Mouse (Mus musculus) MEL (cell line): ENCODE data around the gene Mtmr4. TPM values are rescaled to one million over a fixed set of nuclear protein-coding genes. Genes with fewer than 3 reads are reported as not detected.

Source experiments
- DNase-seq: peaks from one replicate; pipeline ENCODE4 v3.0.0; 2011; ENCODE audit warnings: low read depth, low spot score
- H3K27ac ChIP-seq: 2 replicates; pipeline ENCODE4 v1.5.1; 2012; ENCODE audit warnings: low read depth, mild to moderate bottlenecking, control low read depth, low read length, moderate library complexity; ENCODE audit not compliant: control insufficient read depth
- H3K27me3 ChIP-seq, 2 experiments: fragments of 150-350 bp in 1 of 2; sonication (generic) in 1 of 2; 2 replicates each; pipeline ENCODE4 v1.6.1; 2012; ENCODE audit warnings: low read length in 2 of 2, mild to moderate bottlenecking in 2 of 2, improper control_type of control experiment in 1 of 2, moderate library complexity in 1 of 2; ENCODE audit not compliant: insufficient read depth in 2 of 2, control insufficient read depth in 1 of 2
- H3K36me3 ChIP-seq, 2 experiments: 2 replicates each; pipeline ENCODE4 v1.6.1; 2012 to 2014; ENCODE audit warnings: low read length in 2 of 2, improper control_type of control experiment in 1 of 2, inconsistent platforms in 1 of 2, mild to moderate bottlenecking in 1 of 2; ENCODE audit not compliant: insufficient read depth in 2 of 2, control insufficient read depth in 1 of 2
- H3K4me1 ChIP-seq, 2 experiments: fragments of 150-350 bp in 1 of 2; sonication (generic) in 1 of 2; 2 replicates each; pipeline ENCODE4 v1.6.1; 2012; ENCODE audit warnings: low read length in 2 of 2, improper control_type of control experiment in 1 of 2, mild to moderate bottlenecking in 1 of 2; ENCODE audit not compliant: insufficient read depth in 2 of 2, control insufficient read depth in 1 of 2
- H3K4me3 ChIP-seq, 2 experiments: fragments of 150-350 bp in 1 of 2; sonication (generic) in 1 of 2; 2 replicates each; pipeline ENCODE4 v1.5.1; 2012; ENCODE audit warnings: low read depth in 2 of 2, low read length in 2 of 2, mild to moderate bottlenecking in 2 of 2, moderate library complexity in 2 of 2, control low read depth in 1 of 2, improper control_type of control experiment in 1 of 2; ENCODE audit not compliant: control insufficient read depth in 1 of 2, insufficient read depth in 1 of 2
- H3K79me2 ChIP-seq: 2 replicates; pipeline ENCODE4 v1.6.1; 2012; ENCODE audit warnings: mild to moderate bottlenecking, low read length, moderate library complexity; ENCODE audit not compliant: control insufficient read depth, poor library complexity, insufficient read depth
- H3K9ac ChIP-seq: 2 replicates; pipeline ENCODE4 v1.6.1; 2012; ENCODE audit warnings: low read depth, mild to moderate bottlenecking, control low read depth, low read length, moderate library complexity; ENCODE audit not compliant: control insufficient read depth, poor library complexity, severe bottlenecking
- H3K9me3 ChIP-seq: fragments of 150-350 bp; sonication (generic); replicated peaks from 2 replicates; pipeline ENCODE4 v1.6.1; 2012; ENCODE audit warnings: mild to moderate bottlenecking, low read length, improper control_type of control experiment, moderate library complexity; ENCODE audit not compliant: insufficient read depth
- CHD1 ChIP-seq: IDR thresholded peaks from 2 replicates; pipeline ENCODE4 v1.6.1; 2012; ENCODE audit warnings: low read depth, mild to moderate bottlenecking, inconsistent platforms, low read length, improper control_type of control experiment
- CHD2 ChIP-seq: IDR thresholded peaks from 2 replicates; pipeline ENCODE4 v1.6.1; 2011; ENCODE audit warnings: low read length, improper control_type of control experiment
- CTCF ChIP-seq, 3 experiments: IDR thresholded peaks in 2 of 3; conservative IDR thresholded peaks in 1 of 3; 2 replicates each; pipeline ENCODE4 v1.5.1; 2011 to 2012; ENCODE audit warnings: low read length in 3 of 3, low read depth in 2 of 3, mild to moderate bottlenecking in 2 of 3, improper control_type of control experiment in 1 of 3, inconsistent platforms in 1 of 3, mixed read lengths in 1 of 3, moderate library complexity in 1 of 3; ENCODE audit not compliant: control insufficient read depth in 1 of 3, insufficient read depth in 1 of 3, poor library complexity in 1 of 3, severe bottlenecking in 1 of 3
- ELF1 ChIP-seq: IDR thresholded peaks from 2 replicates; pipeline ENCODE4 v1.6.1; 2014; ENCODE audit warnings: low read depth, mild to moderate bottlenecking, inconsistent platforms, low read length, improper control_type of control experiment, moderate library complexity
- MAX ChIP-seq: IDR thresholded peaks from 2 replicates; pipeline ENCODE4 v1.6.1; 2011; ENCODE audit warnings: low read length, improper control_type of control experiment
- NELFE ChIP-seq: IDR thresholded peaks from 2 replicates; pipeline ENCODE4 v1.6.1; 2011; ENCODE audit warnings: low read depth, low read length, improper control_type of control experiment
- NRF1 ChIP-seq: IDR thresholded peaks from 2 replicates; pipeline ENCODE4 v1.6.1; 2014; ENCODE audit warnings: low read depth, mild to moderate bottlenecking, inconsistent platforms, low read length, improper control_type of control experiment, moderate library complexity; ENCODE audit not compliant: poor library complexity, insufficient read depth, severe bottlenecking
- POLR2AphosphoS2 ChIP-seq: IDR thresholded peaks from 2 replicates; pipeline ENCODE4 v1.6.1; 2011; ENCODE audit warnings: low read length, improper control_type of control experiment
- RCOR1 ChIP-seq: IDR thresholded peaks from 2 replicates; pipeline ENCODE4 v1.6.1; 2012; ENCODE audit warnings: low read depth, mild to moderate bottlenecking, inconsistent platforms, low read length, improper control_type of control experiment
- TAL1 ChIP-seq: IDR thresholded peaks from 2 replicates; pipeline ENCODE4 v1.6.1; 2012; ENCODE audit warnings: mild to moderate bottlenecking, inconsistent platforms, low read length, moderate library complexity, mixed read lengths
- UBTF ChIP-seq: IDR thresholded peaks from 2 replicates; pipeline ENCODE4 v1.6.1; 2012; ENCODE audit warnings: low read depth, mild to moderate bottlenecking, inconsistent platforms, low read length, improper control_type of control experiment, moderate library complexity, borderline replicate concordance; ENCODE audit not compliant: insufficient read depth
- USF2 ChIP-seq, 2 experiments: IDR thresholded peaks; 2 replicates each; pipeline ENCODE4 v1.6.1; 2011 to 2012; ENCODE audit warnings: improper control_type of control experiment in 2 of 2, low read length in 2 of 2, borderline replicate concordance in 1 of 2, inconsistent platforms in 1 of 2, low read depth in 1 of 2, mild to moderate bottlenecking in 1 of 2; ENCODE audit not compliant: insufficient read depth in 1 of 2
- ZC3H11A ChIP-seq: IDR thresholded peaks from 2 replicates; pipeline ENCODE4 v1.6.1; 2012; ENCODE audit warnings: low read depth, mild to moderate bottlenecking, inconsistent platforms, low read length, improper control_type of control experiment
- ZKSCAN1 ChIP-seq: IDR thresholded peaks from 2 replicates; pipeline ENCODE4 v1.6.1; 2012; ENCODE audit warnings: low read depth, mild to moderate bottlenecking, inconsistent platforms, low read length, improper control_type of control experiment, moderate library complexity
- polyA plus RNA-seq, 2 experiments: library from polyadenylated mRNA; stranded (reverse) in 1 of 2; unstranded in 1 of 2; fragments of >175 nt in 1 of 2; fragments of >200 nt in 1 of 2; gene quantifications; 2 replicates each; pipeline versions ENCODE4 v1.2.1 to v1.2.4; 2012; ENCODE audit warnings: low replicate concordance in 2 of 2, low read depth in 1 of 2; ENCODE audit not compliant: insufficient read length in 2 of 2, insufficient read depth in 1 of 2, missing spikeins in 1 of 2
- total RNA-seq: library from RNA; depleted of rRNA; stranded (reverse); fragments of 300-350 nt; gene quantifications from 2 replicates; pipeline ENCODE4 v1.2.3, GENCODE M21; 2012

The Mtmr4 gene
- total and polyA plus RNA-seq, 3 experiments, result 25.9 to 32.4 TPM; not detected in 1

DNA sequence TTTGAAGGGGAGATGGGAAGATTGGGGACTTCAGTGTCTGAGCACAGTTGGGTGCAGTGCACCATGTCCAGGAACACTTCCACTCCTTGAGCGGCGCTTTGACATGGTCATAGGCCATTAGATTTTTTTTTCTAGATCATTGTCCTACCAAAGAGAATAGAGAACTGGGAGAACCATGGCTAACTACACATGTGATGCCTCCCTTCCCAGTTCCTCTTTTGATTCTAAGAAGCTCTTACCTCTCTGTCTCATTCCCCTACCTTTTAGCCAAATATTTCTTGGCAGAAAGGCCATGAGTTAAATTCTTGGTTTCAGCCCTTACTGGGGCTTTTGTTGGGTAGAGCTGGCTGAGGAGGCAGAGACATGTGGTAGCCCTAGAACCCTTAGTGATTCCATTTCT is 11.6 kb downstream of the Mtmr4 start:
- no peak for DNase-seq
- H3K4me1 ChIP-seq, result no peaks in the 10 kb centered on the region
- no peaks in the 10 kb centered on the region for H3K9me3 ChIP-seq
- H3K79me2 ChIP-seq, result no peaks in the 10 kb centered on the region
- H3K4me3 ChIP-seq, result no peak overlapping the region
- H3K27me3 ChIP-seq, result no peaks in the 10 kb centered on the region
- no peak for TF ChIP-seq CHD2
- TF ChIP-seq USF2 (IDR thresholded peaks at IDR 0.05; ENCODE audit: borderline replicate concordance in 1 of 2, insufficient read depth in 1 of 2, low read depth in 1 of 2, low read length in 2 of 2), result no peak
- no peak for TF ChIP-seq CTCF (IDR thresholded peaks at IDR 0.05 in 2 of 3, conservative IDR thresholded peaks at IDR 0.05 in 1 of 3; ENCODE audit: control insufficient read depth in 1 of 3, insufficient read depth in 1 of 3, low read depth in 2 of 3, low read length in 3 of 3, poor library complexity in 1 of 3, severe bottlenecking in 1 of 3)
- TF ChIP-seq, all 39 proteins: peak for 0
- Histone ChIP-seq H3K9ac (no peak overlapping the region), H3K36me3 (peaks cover 0 to 21% of the 10 kb centered on the region in 2 experiments; a peak in 2 of 4 replicates), H3K27ac (no peak overlapping the region)

DNA sequence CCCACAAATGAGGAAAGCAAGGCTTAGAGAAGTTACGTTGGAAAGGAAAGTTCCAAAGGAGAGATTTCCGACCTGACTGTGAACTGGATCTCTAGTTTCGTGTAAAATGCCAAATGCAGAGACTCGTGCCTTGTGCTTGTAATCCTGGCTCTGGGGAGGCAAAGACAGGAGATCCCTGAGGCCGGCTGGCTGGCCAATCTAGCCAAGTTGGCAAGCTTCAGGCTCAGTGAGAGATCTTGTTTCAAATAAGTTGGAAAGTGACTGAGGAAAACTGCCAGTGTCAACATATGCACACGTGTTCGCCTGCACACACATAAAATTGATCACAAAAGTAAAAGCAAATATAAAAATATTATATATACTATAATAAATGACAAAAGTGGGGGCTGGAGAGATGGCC is 17.3 kb downstream of the Mtmr4 start:
- DNase-seq, result no peak
- Histone ChIP-seq H3K4me1 (no peaks in the 10 kb centered on the region), H3K27me3 (no peaks in the 10 kb centered on the region), H3K36me3 (peaks cover 0 to 26% of the 10 kb centered on the region in 2 experiments; a peak in 2 of 4 replicates), H3K9me3 (no peaks in the 10 kb centered on the region), H3K9ac (no peak overlapping the region), H3K79me2 (no peaks in the 10 kb centered on the region), H3K4me3 (no peak overlapping the region), H3K27ac (no peak overlapping the region)
- TF ChIP-seq TAL1 (no peak), ZC3H11A (no peak), ZKSCAN1 (no peak), USF2 (IDR thresholded peaks at IDR 0.05; ENCODE audit: borderline replicate concordance in 1 of 2, insufficient read depth in 1 of 2, low read depth in 1 of 2, low read length in 2 of 2) (no peak), ELF1 (no peak), POLR2AphosphoS2 (no peak), CHD1 (no peak)

DNA sequence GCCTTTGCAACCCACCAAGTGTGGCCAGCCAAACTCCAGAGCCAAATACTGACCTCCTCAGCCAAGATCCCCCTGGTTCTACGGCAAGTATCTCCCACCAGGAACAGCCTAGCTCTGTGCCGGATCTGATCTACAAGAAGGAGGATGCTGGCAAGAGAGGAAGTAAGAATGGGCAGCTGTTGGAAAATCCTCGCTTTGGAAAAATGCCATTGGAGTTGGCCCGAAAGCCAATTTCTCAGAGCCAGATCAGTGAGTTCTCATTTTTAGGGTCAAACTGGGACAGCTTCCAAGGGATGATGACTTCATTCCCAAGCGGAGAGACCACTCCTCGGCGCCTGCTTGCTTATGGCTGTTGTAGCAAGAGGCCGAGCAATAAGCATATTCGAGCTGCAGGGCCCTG is 19.6 kb downstream of the Mtmr4 start:
- peaks cover 0 to 16% of the 10 kb centered on the region in 2 experiments; a peak in 2 of 4 replicates for H3K36me3 ChIP-seq
- no peak overlapping the region for H3K9ac ChIP-seq
- H3K27me3 ChIP-seq, result no peaks in the 10 kb centered on the region
- no peak overlapping the region for H3K4me3 ChIP-seq
- DNase-seq, result no peak
- H3K4me1 ChIP-seq, result no peaks in the 10 kb centered on the region
- no peaks in the 10 kb centered on the region for H3K9me3 ChIP-seq
- TF ChIP-seq MAX (no peak), NRF1 (no peak), NELFE (no peak), RCOR1 (no peak), UBTF (no peak)
- H3K27ac ChIP-seq, result no peak overlapping the region
- no peaks in the 10 kb centered on the region for H3K79me2 ChIP-seq
